In the genomic region with DNA sequence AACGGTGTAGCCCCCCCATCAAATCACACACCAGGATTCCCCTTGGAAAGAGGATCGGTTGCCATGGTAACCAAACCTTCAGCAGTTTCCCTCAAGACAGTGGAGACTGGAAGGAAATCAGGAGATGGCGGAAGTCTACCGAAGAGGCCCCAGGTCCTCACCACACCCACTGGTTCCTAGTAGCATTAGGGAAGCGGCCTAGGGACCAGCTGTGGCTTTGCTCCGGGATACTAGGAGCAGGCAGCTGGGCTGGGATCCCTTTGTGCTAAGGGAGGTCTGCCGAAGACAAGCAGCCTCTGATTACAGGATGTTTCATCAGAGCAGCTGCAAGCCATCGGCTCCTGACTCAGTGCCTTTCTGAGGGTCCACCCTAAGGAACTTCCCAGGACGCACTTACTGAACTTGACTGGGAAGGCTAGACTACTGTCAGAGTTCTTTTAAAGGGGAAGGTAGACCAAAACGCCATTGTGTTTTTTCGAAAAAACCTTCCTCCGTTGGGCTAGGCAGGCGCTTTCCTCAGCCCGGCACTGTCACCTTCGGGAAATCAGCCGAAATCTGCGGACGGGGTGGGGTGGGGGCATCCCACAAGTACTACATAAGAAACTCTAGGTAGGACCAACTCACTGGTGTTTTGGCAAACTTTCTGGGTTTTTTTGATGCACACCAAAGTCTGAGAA, we compare ENCODE assay signal across 8 mouse cellular contexts.
DNase-seq lines count a peak whose midpoint lies in the region; ATAC-seq lines count a peak whose summit lies in the region.

No protein-coding gene starts in this region.

- no peaks in the 10 kb centered on the region for H3K9me3 ChIP-seq in kidney, embryonic 15.5 days (replicated peaks)
- no peaks in the 10 kb centered on the region for H3K9me3 ChIP-seq in midbrain, embryonic 12.5 days

- H3K4me1 ChIP-seq in kidney, embryonic 15.5 days, result peaks cover 21% of the 10 kb centered on the region
- H3K4me1 ChIP-seq in midbrain, embryonic 12.5 days, result peaks cover 6% of the 10 kb centered on the region; the same call in 1 of the 2 replicates

- H3K4me2 ChIP-seq in kidney, embryonic 15.5 days, result peak overlapping the region; percentile 42
- H3K4me2 ChIP-seq in midbrain, embryonic 12.5 days (replicated peaks), result peak overlapping the region; percentile 27

- peak; percentile 60; the same call in 1 of the 2 replicates for ATAC-seq in kidney, embryonic 15.5 days (replicated peaks; ENCODE audit: low FRiP score)
- peak; percentile 58; the same call in 1 of the 2 replicates for ATAC-seq in midbrain, embryonic 12.5 days (ENCODE audit: low FRiP score, low read depth)

- H3K9ac ChIP-seq in kidney, embryonic 15.5 days, result no peak overlapping the region
- H3K9ac ChIP-seq in midbrain, embryonic 12.5 days (replicated peaks), result 0 out of 2 replicates have a peak overlapping the region, but pooled peaks have one; percentile 16

- no peak overlapping the region for H3K4me3 ChIP-seq in kidney, embryonic 15.5 days (replicated peaks)
- H3K4me3 ChIP-seq in midbrain, embryonic 12.5 days, result peak overlapping the region; percentile 1; the same call in 1 of the 2 replicates

- no peaks in the 10 kb centered on the region for H3K36me3 ChIP-seq in kidney, embryonic 15.5 days
- H3K36me3 ChIP-seq in midbrain, embryonic 12.5 days, result no peaks in the 10 kb centered on the region

- H3K27ac ChIP-seq in kidney, embryonic 15.5 days, result peak overlapping the region; percentile 56; the same call in 1 of the 2 replicates
- H3K27ac ChIP-seq in midbrain, embryonic 12.5 days (replicated peaks), result no peak overlapping the region

- peak; percentile 5 to 8 for DNase-seq in cerebellum, postnatal 14 days
- DNase-seq in cerebellum, adult 11 months, result no peak
- DNase-seq in embryo, embryonic 10.5 days (ENCODE audit: low spot score), result peak; percentile 72
- DNase-seq in heart, adult 18-20 months, result peak; percentile 62 to 87
- no peak for DNase-seq in thymus, postnatal 4 days
- DNase-seq in thymus, postnatal 36 days, result no peak

- 25% methylated on average over 18 of the region's 18 CpGs for WGBS in kidney, embryonic 15.5 days
- WGBS in midbrain, embryonic 12.5 days, result 30% methylated on average over 18 of the region's 18 CpGs

- H3K27me3 ChIP-seq in kidney, embryonic 15.5 days, result 0 out of 2 replicates have a peak, but pooled peaks cover 4% of the 10 kb centered on the region
- peaks cover 9% of the 10 kb centered on the region for H3K27me3 ChIP-seq in midbrain, embryonic 12.5 days

Comparison
In these comparisons a context has a peak if more than half of its experiments do, and no peak if none do; other contexts are left out.
1. DNase-seq: peak in cerebellum, postnatal 14 days (2 of 2), embryo, embryonic 10.5 days (single experiment) and heart, adult 18-20 months (2 of 2); none in cerebellum, adult 11 months (single experiment), thymus, postnatal 4 days (single experiment) and thymus, postnatal 36 days (0 of 2).